Mouse (Mus musculus): ENCODE measurements at regions not wholly inside any gene's neighbourhood (a gene's known extent, or its start where the extent isn't known, plus 50 kb on each side); places are given as distances from the start of the nearest gene placed in this dataset.

DNA sequence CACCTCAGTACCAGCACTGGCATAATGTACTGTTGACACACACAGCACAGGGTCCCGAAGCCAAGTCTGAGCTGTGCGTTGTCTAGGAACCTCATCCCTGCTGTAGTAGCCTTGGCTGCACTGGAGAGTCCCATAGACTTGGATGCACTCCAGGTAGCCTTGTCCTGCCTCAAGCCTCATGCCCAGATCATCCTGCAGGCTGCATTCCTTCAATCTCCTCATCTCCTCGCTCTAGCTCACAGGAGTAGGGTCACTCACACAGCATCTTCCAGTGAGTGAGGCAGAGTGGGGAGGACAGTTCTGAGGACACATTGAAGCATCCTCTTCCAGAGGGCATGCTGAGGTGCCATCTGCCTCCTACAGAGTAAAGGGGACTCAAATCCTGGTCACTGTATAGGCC lies 55.7 kb upstream of the Ctnnb1 start:
- Histone ChIP-seq H3K4me1 (ENCODE audit: control insufficient read depth, insufficient read depth, low read length) (peaks cover 12% of the 10 kb centered on the region), H3K9ac (ENCODE audit: low read depth, low read length) (no peak overlapping the region), H3K79me2 (replicated peaks; ENCODE audit: control insufficient read depth, insufficient read depth, low read length) (no peaks in the 10 kb centered on the region; the same call in 1 of the 2 replicates), H3K27me3 (ENCODE audit: control insufficient read depth, insufficient read depth, low read length) (no peaks in the 10 kb centered on the region), H3K36me3 (ENCODE audit: control insufficient read depth, insufficient read depth, low read length) (no peaks in the 10 kb centered on the region), H3K4me3 (no peak overlapping the region), H3K27ac (no peak overlapping the region)
- no peak for TF ChIP-seq POLR2A (IDR thresholded peaks at IDR 0.05; ENCODE audit: insufficient read depth, low read depth, low read length)
- TF ChIP-seq EP300 (IDR thresholded peaks at IDR 0.05; ENCODE audit: insufficient read depth, low read depth, low read length) = no peak
- no peak for TF ChIP-seq CTCF (IDR thresholded peaks at IDR 0.05)
- 93% methylated on average over 3 of the region's 3 CpGs for WGBS
- DNase-seq = no peak
- intact Hi-C loops (cut with DNase I) = no loop called here

DNA sequence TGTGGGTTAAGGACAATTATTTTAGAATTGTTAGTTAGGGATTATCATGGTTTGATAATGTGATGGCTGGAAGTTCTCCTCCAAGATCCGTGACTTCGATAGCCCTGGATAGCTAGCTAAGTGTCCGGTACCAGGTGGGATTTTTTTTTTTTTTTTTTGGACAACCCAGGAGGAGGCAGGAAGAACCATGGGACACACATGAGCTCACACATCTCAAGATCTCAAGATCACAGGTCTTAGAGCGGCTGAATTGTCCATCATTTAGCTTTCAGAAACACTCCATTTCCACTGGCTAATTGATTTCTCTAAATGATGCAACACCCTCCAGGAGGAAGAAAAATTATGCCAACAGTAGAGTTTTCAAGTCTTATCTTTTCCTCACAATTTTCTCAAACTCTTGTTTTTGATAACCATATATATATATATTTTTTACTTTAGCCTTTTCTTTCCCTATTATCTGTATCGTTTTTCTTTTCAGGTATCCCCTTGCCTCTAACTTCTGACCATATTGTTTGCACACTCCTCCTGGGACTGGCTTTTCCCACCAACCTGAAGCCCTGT lies 54.5 kb upstream of the Ctnnb1 start:
- H3K4me1 ChIP-seq (ENCODE audit: control insufficient read depth, insufficient read depth, low read length) = peaks cover 5% of the 10 kb centered on the region
- no peak overlapping the region for H3K27ac ChIP-seq
- no peak for TF ChIP-seq CTCF (IDR thresholded peaks at IDR 0.05)
- no peak for TF ChIP-seq EP300 (IDR thresholded peaks at IDR 0.05; ENCODE audit: insufficient read depth, low read depth, low read length)
- no peak for TF ChIP-seq POLR2A (IDR thresholded peaks at IDR 0.05; ENCODE audit: insufficient read depth, low read depth, low read length)
- H3K4me3 ChIP-seq = no peak overlapping the region
- no peaks in the 10 kb centered on the region for H3K27me3 ChIP-seq (ENCODE audit: control insufficient read depth, insufficient read depth, low read length)
- DNase-seq = no peak
- H3K79me2 ChIP-seq (replicated peaks; ENCODE audit: control insufficient read depth, insufficient read depth, low read length) = no peaks in the 10 kb centered on the region; the same call in 1 of the 2 replicates
- no peak overlapping the region for H3K9ac ChIP-seq (ENCODE audit: low read depth, low read length)
- 91% methylated on average over 5 of the region's 5 CpGs for WGBS
- no peaks in the 10 kb centered on the region for H3K36me3 ChIP-seq (ENCODE audit: control insufficient read depth, insufficient read depth, low read length)
- intact Hi-C loops (cut with DNase I) = no loop called here

DNA sequence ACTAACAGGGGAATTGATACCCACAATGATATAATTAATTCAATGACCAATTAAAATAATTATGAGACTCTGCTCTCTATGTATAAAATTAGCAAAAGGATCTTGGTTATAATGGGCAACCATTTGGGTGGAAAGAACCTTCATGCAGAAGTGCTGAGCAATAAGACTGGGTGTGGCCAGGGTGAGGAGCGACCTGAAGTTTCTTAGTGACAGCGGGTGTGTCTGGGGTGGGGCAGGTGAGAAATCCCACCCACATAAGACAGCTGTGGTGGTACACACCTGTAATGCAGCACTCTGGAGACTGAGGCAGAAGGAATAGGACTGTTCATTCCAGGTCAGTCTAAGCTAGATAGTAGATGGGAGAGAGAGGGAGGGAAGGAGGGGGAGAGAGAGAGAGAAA lies 51.9 kb upstream of the Ctnnb1 start:
- intact Hi-C loops (cut with DNase I) = no loop called here
- 82% methylated on average over 2 of the region's 2 CpGs for WGBS
- H3K36me3 ChIP-seq (ENCODE audit: control insufficient read depth, insufficient read depth, low read length) = no peaks in the 10 kb centered on the region; the same call in 1 of the 2 replicates
- no peak overlapping the region for H3K27ac ChIP-seq
- H3K79me2 ChIP-seq (replicated peaks; ENCODE audit: control insufficient read depth, insufficient read depth, low read length) = no peaks in the 10 kb centered on the region; the same call in 1 of the 2 replicates
- H3K27me3 ChIP-seq (ENCODE audit: control insufficient read depth, insufficient read depth, low read length) = no peaks in the 10 kb centered on the region
- TF ChIP-seq EP300 (IDR thresholded peaks at IDR 0.05; ENCODE audit: insufficient read depth, low read depth, low read length) (no peak), POLR2A (IDR thresholded peaks at IDR 0.05; ENCODE audit: insufficient read depth, low read depth, low read length) (no peak), CTCF (IDR thresholded peaks at IDR 0.05) (no peak)
- no peak overlapping the region for H3K9ac ChIP-seq (ENCODE audit: low read depth, low read length)
- no peak for DNase-seq
- H3K4me3 ChIP-seq = no peak overlapping the region
- peaks cover 10% of the 10 kb centered on the region for H3K4me1 ChIP-seq (ENCODE audit: control insufficient read depth, insufficient read depth, low read length)
